Mouse (Mus musculus): ENCODE results near the gene Smyd2. TPM values are rescaled to one million over a fixed set of nuclear protein-coding genes. Genes with fewer than 3 reads are reported as not detected.
A peak's percentile ranks its signal among the peaks of the same experiment; 100 is the strongest.

The Smyd2 gene
- polyA plus RNA-seq, 1 experiment from 2014 or later: 97.4 TPM

- no peak overlapping the region for H3K27ac ChIP-seq (replicated peaks; ENCODE audit: low read depth, low read length)
- DNase-seq (ENCODE audit: low spot score) (no peak), ATAC-seq (ENCODE audit: low read depth) (no peak)
- 0 out of 2 replicates have a peak overlapping the region, but pooled peaks have one; percentile 25 for H3K9ac ChIP-seq (ENCODE audit: low read depth, low read length)
- no peaks in the 10 kb centered on the region for H3K4me1 ChIP-seq (ENCODE audit: control insufficient read depth, insufficient read depth, low read length)
- no peak overlapping the region for H3K4me2 ChIP-seq (ENCODE audit: low read depth, low read length)
- H3K4me3 ChIP-seq (ENCODE audit: low read depth, low read length): no peak overlapping the region
- 62% methylated on average over 13 of the region's 13 CpGs for WGBS
- H3K9me3 ChIP-seq (ENCODE audit: control insufficient read depth, low read length): no peaks in the 10 kb centered on the region
- no peaks in the 10 kb centered on the region for H3K27me3 ChIP-seq (replicated peaks; ENCODE audit: control insufficient read depth, insufficient read depth, low read length)
- H3K36me3 ChIP-seq (ENCODE audit: control insufficient read depth, insufficient read depth, low read length): peaks cover 15% of the 10 kb centered on the region
Measured at GRCm38 (mm10) chr1:189910685-189911345, 11.3 kb downstream of the Smyd2 start.

- Histone ChIP-seq H3K36me3 (ENCODE audit: control insufficient read depth, insufficient read depth, low read length) (peaks cover 8% of the 10 kb centered on the region; the same call in 1 of the 2 replicates), H3K9me3 (ENCODE audit: control insufficient read depth, low read length) (no peaks in the 10 kb centered on the region), H3K9ac (ENCODE audit: low read depth, low read length) (no peak overlapping the region; the same call in 1 of the 2 replicates), H3K4me2 (ENCODE audit: low read depth, low read length) (no peak overlapping the region), H3K4me1 (ENCODE audit: control insufficient read depth, insufficient read depth, low read length) (no peaks in the 10 kb centered on the region), H3K27me3 (replicated peaks; ENCODE audit: control insufficient read depth, insufficient read depth, low read length) (no peaks in the 10 kb centered on the region), H3K4me3 (ENCODE audit: low read depth, low read length) (no peak overlapping the region), H3K27ac (replicated peaks; ENCODE audit: low read depth, low read length) (no peak overlapping the region)
- ATAC-seq (ENCODE audit: low read depth) (no peak), DNase-seq (ENCODE audit: low spot score) (no peak)
- WGBS: 80% methylated on average over 11 of the region's 11 CpGs
Measured at GRCm38 (mm10) chr1:189903169-189903568, 19.0 kb downstream of the Smyd2 start.

GRCm38 (mm10) chr1:189902413-189902812 lies 19.8 kb downstream of the Smyd2 start:
- 84% methylated on average over 9 of the region's 9 CpGs for WGBS
- ATAC-seq (ENCODE audit: low read depth): peak; percentile 32; the same call in 1 of the 2 replicates
- H3K27me3 ChIP-seq (replicated peaks; ENCODE audit: control insufficient read depth, insufficient read depth, low read length): no peaks in the 10 kb centered on the region
- H3K4me3 ChIP-seq (ENCODE audit: low read depth, low read length): no peak overlapping the region
- no peak for DNase-seq (ENCODE audit: low spot score)
- H3K4me1 ChIP-seq (ENCODE audit: control insufficient read depth, insufficient read depth, low read length): no peaks in the 10 kb centered on the region
- H3K4me2 ChIP-seq (ENCODE audit: low read depth, low read length): no peak overlapping the region
- H3K9me3 ChIP-seq (ENCODE audit: control insufficient read depth, low read length): no peaks in the 10 kb centered on the region
- H3K36me3 ChIP-seq (ENCODE audit: control insufficient read depth, insufficient read depth, low read length): peaks cover 11% of the 10 kb centered on the region; the same call in 1 of the 2 replicates
- H3K9ac ChIP-seq (ENCODE audit: low read depth, low read length): no peak overlapping the region
- H3K27ac ChIP-seq (replicated peaks; ENCODE audit: low read depth, low read length): no peak overlapping the region

- 87% methylated on average over 6 of the region's 6 CpGs for WGBS
- ATAC-seq (ENCODE audit: low read depth): no peak
Measured at GRCm38 (mm10) chr1:189899526-189899925, 22.6 kb downstream of the Smyd2 start.

GRCm38 (mm10) chr1:189898708-189899107 lies 23.5 kb downstream of the Smyd2 start:
- DNase-seq (ENCODE audit: low spot score) (no peak), ATAC-seq (ENCODE audit: low read depth) (no peak)
- peaks cover 46% of the 10 kb centered on the region for H3K36me3 ChIP-seq (ENCODE audit: control insufficient read depth, insufficient read depth, low read length)
- H3K9me3 ChIP-seq (ENCODE audit: control insufficient read depth, low read length): no peaks in the 10 kb centered on the region
- no peak overlapping the region for H3K9ac ChIP-seq (ENCODE audit: low read depth, low read length)
- no peak overlapping the region for H3K27ac ChIP-seq (replicated peaks; ENCODE audit: low read depth, low read length)
- H3K4me3 ChIP-seq (ENCODE audit: low read depth, low read length): no peak overlapping the region
- H3K4me2 ChIP-seq (ENCODE audit: low read depth, low read length): no peak overlapping the region
- H3K4me1 ChIP-seq (ENCODE audit: control insufficient read depth, insufficient read depth, low read length): no peaks in the 10 kb centered on the region
- no peaks in the 10 kb centered on the region for H3K27me3 ChIP-seq (replicated peaks; ENCODE audit: control insufficient read depth, insufficient read depth, low read length)
- 67% methylated on average over 13 of the region's 13 CpGs for WGBS

More at GRCm38 (mm10) chr1:189899526-189899925, 22.6 kb downstream of the Smyd2 start:
- no peak overlapping the region for H3K9ac ChIP-seq (ENCODE audit: low read depth, low read length)
- H3K4me2 ChIP-seq (ENCODE audit: low read depth, low read length): no peak overlapping the region
- H3K4me1 ChIP-seq (ENCODE audit: control insufficient read depth, insufficient read depth, low read length): no peaks in the 10 kb centered on the region
- H3K4me3 ChIP-seq (ENCODE audit: low read depth, low read length): no peak overlapping the region
- peaks cover 38% of the 10 kb centered on the region for H3K36me3 ChIP-seq (ENCODE audit: control insufficient read depth, insufficient read depth, low read length)
- H3K27me3 ChIP-seq (replicated peaks; ENCODE audit: control insufficient read depth, insufficient read depth, low read length): no peaks in the 10 kb centered on the region
- no peaks in the 10 kb centered on the region for H3K9me3 ChIP-seq (ENCODE audit: control insufficient read depth, low read length)
- DNase-seq (ENCODE audit: low spot score): no peak
- no peak overlapping the region for H3K27ac ChIP-seq (replicated peaks; ENCODE audit: low read depth, low read length)

- H3K36me3 ChIP-seq (ENCODE audit: control insufficient read depth, insufficient read depth, low read length): peaks cover 55% of the 10 kb centered on the region
- H3K9ac ChIP-seq (ENCODE audit: low read depth, low read length): no peak overlapping the region
- no peak overlapping the region for H3K4me2 ChIP-seq (ENCODE audit: low read depth, low read length)
- WGBS: 75% methylated on average over 9 of the region's 9 CpGs
- H3K27me3 ChIP-seq (replicated peaks; ENCODE audit: control insufficient read depth, insufficient read depth, low read length): no peaks in the 10 kb centered on the region
- DNase-seq (ENCODE audit: low spot score) (no peak), ATAC-seq (ENCODE audit: low read depth) (peak; percentile 20; the same call in 1 of the 2 replicates)
- H3K4me3 ChIP-seq (ENCODE audit: low read depth, low read length): no peak overlapping the region
- no peak overlapping the region for H3K27ac ChIP-seq (replicated peaks; ENCODE audit: low read depth, low read length)
- no peaks in the 10 kb centered on the region for H3K4me1 ChIP-seq (ENCODE audit: control insufficient read depth, insufficient read depth, low read length)
- H3K9me3 ChIP-seq (ENCODE audit: control insufficient read depth, low read length): no peaks in the 10 kb centered on the region
Measured at GRCm38 (mm10) chr1:189897861-189898260, 24.3 kb downstream of the Smyd2 start.

- no peaks in the 10 kb centered on the region for H3K9me3 ChIP-seq (ENCODE audit: control insufficient read depth, low read length)
- DNase-seq (ENCODE audit: low spot score) (no peak), ATAC-seq (ENCODE audit: low read depth) (no peak)
- H3K27me3 ChIP-seq (replicated peaks; ENCODE audit: control insufficient read depth, insufficient read depth, low read length): no peaks in the 10 kb centered on the region
- WGBS: 84% methylated on average over 9 of the region's 9 CpGs
- no peaks in the 10 kb centered on the region for H3K4me1 ChIP-seq (ENCODE audit: control insufficient read depth, insufficient read depth, low read length)
- no peak overlapping the region for H3K4me2 ChIP-seq (ENCODE audit: low read depth, low read length)
- H3K9ac ChIP-seq (ENCODE audit: low read depth, low read length): no peak overlapping the region
- H3K36me3 ChIP-seq (ENCODE audit: control insufficient read depth, insufficient read depth, low read length): peaks cover 58% of the 10 kb centered on the region
- H3K4me3 ChIP-seq (ENCODE audit: low read depth, low read length): no peak overlapping the region
- H3K27ac ChIP-seq (replicated peaks; ENCODE audit: low read depth, low read length): no peak overlapping the region
Measured at GRCm38 (mm10) chr1:189894191-189894590, 28.0 kb downstream of the Smyd2 start.

GRCm38 (mm10) chr1:189888749-189889148 lies 33.4 kb downstream of the Smyd2 start:
- Histone ChIP-seq H3K27me3 (replicated peaks; ENCODE audit: control insufficient read depth, insufficient read depth, low read length) (no peaks in the 10 kb centered on the region), H3K4me1 (ENCODE audit: control insufficient read depth, insufficient read depth, low read length) (no peaks in the 10 kb centered on the region), H3K4me3 (ENCODE audit: low read depth, low read length) (no peak overlapping the region), H3K9me3 (ENCODE audit: control insufficient read depth, low read length) (no peaks in the 10 kb centered on the region), H3K36me3 (ENCODE audit: control insufficient read depth, insufficient read depth, low read length) (peaks cover 21% of the 10 kb centered on the region; the same call in 1 of the 2 replicates), H3K4me2 (ENCODE audit: low read depth, low read length) (no peak overlapping the region), H3K9ac (ENCODE audit: low read depth, low read length) (no peak overlapping the region), H3K27ac (replicated peaks; ENCODE audit: low read depth, low read length) (no peak overlapping the region)
- WGBS: 58% methylated on average over 10 of the region's 10 CpGs
- ATAC-seq (ENCODE audit: low read depth): no peak
- no peak for DNase-seq (ENCODE audit: low spot score)

GRCm38 (mm10) chr1:189887518-189887917 lies 34.6 kb downstream of the Smyd2 start:
- no peak overlapping the region for H3K27ac ChIP-seq (replicated peaks; ENCODE audit: low read depth, low read length)
- no peak overlapping the region for H3K4me2 ChIP-seq (ENCODE audit: low read depth, low read length)
- H3K9me3 ChIP-seq (ENCODE audit: control insufficient read depth, low read length): no peaks in the 10 kb centered on the region
- H3K9ac ChIP-seq (ENCODE audit: low read depth, low read length): no peak overlapping the region
- WGBS: 28% methylated on average over 7 of the region's 7 CpGs
- ATAC-seq (ENCODE audit: low read depth): peak; percentile 71
- peak; percentile 67 for DNase-seq (ENCODE audit: low spot score)
- no peaks in the 10 kb centered on the region for H3K4me1 ChIP-seq (ENCODE audit: control insufficient read depth, insufficient read depth, low read length)
- H3K27me3 ChIP-seq (replicated peaks; ENCODE audit: control insufficient read depth, insufficient read depth, low read length): no peaks in the 10 kb centered on the region
- H3K36me3 ChIP-seq (ENCODE audit: control insufficient read depth, insufficient read depth, low read length): peaks cover 12% of the 10 kb centered on the region; the same call in 1 of the 2 replicates
- H3K4me3 ChIP-seq (ENCODE audit: low read depth, low read length): no peak overlapping the region

All from embryonic facial prominence, embryonic 14.5 days (tissue).